Mouse (Mus musculus) cerebellum, adult 2 months (tissue): ENCODE measurements around the gene Clasp1.

Experiments used
- CTCF ChIP-seq: fragments of 200-500 bp; IDR thresholded peaks from 2 replicates; pipeline ENCODE4 v1.5.1; 2011; ENCODE audit warnings: low read depth, mild to moderate bottlenecking, control low read depth, low read length, moderate library complexity, borderline replicate concordance; ENCODE audit not compliant: insufficient read depth
- POLR2A ChIP-seq: fragments of 200-500 bp; IDR thresholded peaks from 2 replicates; pipeline ENCODE4 v1.6.1; 2011; ENCODE audit warnings: low read length, control low read depth, borderline replicate concordance; ENCODE audit not compliant: insufficient read depth

- no peak for TF ChIP-seq CTCF
- TF ChIP-seq POLR2A = no peak
Observed at GRCm38 (mm10) chr1:118531259-118531658, 142.4 kb downstream of the Clasp1 start.
